Mouse (Mus musculus): ENCODE results near the gene Scfd2. TPM values are rescaled to one million over a fixed set of nuclear protein-coding genes. Genes with fewer than 3 reads are reported as not detected.

The Scfd2 gene
- polyA plus RNA-seq, 1 experiment from 2014 or later = 14.4 TPM

DNA sequence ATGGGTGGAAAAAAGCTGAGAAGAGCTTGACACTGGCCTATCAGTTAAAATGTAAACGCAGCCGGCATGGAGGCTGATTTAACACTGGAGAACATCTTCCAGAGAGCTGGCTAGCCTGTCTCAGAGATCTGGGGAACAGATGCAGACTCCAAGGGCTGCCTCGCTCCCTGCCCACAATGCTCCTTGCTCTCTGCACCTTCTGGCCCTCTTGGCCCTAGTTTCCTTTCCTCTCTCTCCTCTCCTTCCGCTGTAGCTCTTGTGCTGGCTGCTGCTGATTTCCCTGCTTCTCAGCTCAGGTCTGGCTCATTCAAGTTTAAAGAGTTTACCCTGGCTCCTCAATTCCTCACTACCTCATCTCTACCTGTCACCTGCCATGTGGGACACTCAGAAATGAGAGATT lies 321.9 kb downstream of the Scfd2 start:
- Histone ChIP-seq H3K27ac (replicated peaks in 1 of 2; ENCODE audit: control insufficient read depth in 1 of 2, insufficient read depth in 1 of 2, low read depth in 2 of 2, low read length in 2 of 2) (no peak overlapping the region; a peak in 1 of 4 replicates), H3K9ac (ENCODE audit: low read length) (no peak overlapping the region), H3K27me3 (ENCODE audit: control insufficient read depth, insufficient read depth, low read length) (no peaks in the 10 kb centered on the region), H3K4me3 (ENCODE audit: control insufficient read depth in 1 of 2, insufficient read depth in 1 of 2, low read depth in 1 of 2, low read length in 2 of 2) (no peak overlapping the region), H3K36me3 (ENCODE audit: control insufficient read depth, insufficient read depth, low read length) (no peaks in the 10 kb centered on the region), H3K4me1 (ENCODE audit: control insufficient read depth in 2 of 2, insufficient read depth in 2 of 2, low read length in 2 of 2) (peaks cover 42 to 49% of the 10 kb centered on the region in 2 experiments), H3K4me2 (ENCODE audit: low read length) (no peak overlapping the region), H3K9me3 (ENCODE audit: control insufficient read depth, low read length) (no peaks in the 10 kb centered on the region)
- WGBS = 74% methylated on average over 4 of the region's 4 CpGs
- ATAC-seq (ENCODE audit: insufficient number of reproducible peaks, insufficient read depth, low FRiP score, low read depth) = no peak

DNA sequence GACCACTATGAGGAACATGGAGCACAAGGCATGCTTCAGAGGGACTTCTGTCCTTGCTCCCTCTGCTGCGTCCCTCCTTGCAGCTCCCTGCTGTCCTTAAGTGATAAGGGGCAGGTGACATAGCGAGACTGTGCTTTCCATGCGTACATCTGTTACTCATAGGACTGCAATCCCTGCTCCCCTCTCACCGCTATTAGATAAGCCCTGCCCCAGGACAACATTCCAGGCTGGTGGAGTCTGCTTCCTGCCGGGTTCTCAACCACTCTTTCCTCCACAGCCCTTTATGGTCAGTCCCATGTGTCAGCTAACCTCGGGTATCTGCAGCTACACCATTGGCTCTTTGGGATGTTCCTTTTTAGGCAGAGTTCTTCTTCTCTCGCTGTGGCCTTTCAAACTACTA lies 323.1 kb downstream of the Scfd2 start:
- H3K4me1 ChIP-seq (ENCODE audit: control insufficient read depth in 2 of 2, insufficient read depth in 2 of 2, low read length in 2 of 2) = peaks cover 46 to 58% of the 10 kb centered on the region in 2 experiments
- no peak overlapping the region; the same call in 1 of the 2 replicates for H3K9ac ChIP-seq (ENCODE audit: low read length)
- peak overlapping the region; percentile 65 to 77 for H3K27ac ChIP-seq (replicated peaks in 1 of 2; ENCODE audit: control insufficient read depth in 1 of 2, insufficient read depth in 1 of 2, low read depth in 2 of 2, low read length in 2 of 2)

DNA sequence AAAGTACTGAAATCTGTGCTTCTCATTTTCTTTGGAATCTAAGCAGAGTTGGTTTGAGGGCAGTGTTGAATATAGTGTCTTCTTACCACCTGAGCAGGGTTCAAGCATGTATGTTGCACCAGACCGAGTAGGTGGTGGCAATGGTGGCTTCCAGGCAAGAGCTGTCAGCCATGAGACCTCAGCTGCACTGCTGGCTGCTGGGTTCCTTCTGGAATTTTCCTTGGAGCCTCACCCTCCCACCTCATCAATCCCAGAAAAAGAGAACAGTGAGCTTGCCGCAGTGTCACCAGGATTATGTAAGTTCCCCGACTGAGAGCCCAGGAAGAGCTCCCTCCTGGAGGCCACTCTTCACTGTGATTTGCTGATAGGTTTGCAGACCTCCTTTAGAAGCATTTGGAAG lies 324.4 kb downstream of the Scfd2 start:
- H3K27ac ChIP-seq (replicated peaks in 1 of 2; ENCODE audit: control insufficient read depth in 1 of 2, insufficient read depth in 1 of 2, low read depth in 2 of 2, low read length in 2 of 2) = no peak overlapping the region; a peak in 1 of 4 replicates
- H3K4me3 ChIP-seq (ENCODE audit: control insufficient read depth in 1 of 2, insufficient read depth in 1 of 2, low read depth in 1 of 2, low read length in 2 of 2) = no peak overlapping the region
- no peak overlapping the region for H3K9ac ChIP-seq (ENCODE audit: low read length)
- H3K27me3 ChIP-seq (ENCODE audit: control insufficient read depth, insufficient read depth, low read length) = no peaks in the 10 kb centered on the region
- H3K9me3 ChIP-seq (ENCODE audit: control insufficient read depth, low read length) = peaks cover 3% of the 10 kb centered on the region
- no peak for ATAC-seq (ENCODE audit: insufficient number of reproducible peaks, insufficient read depth, low FRiP score, low read depth)
- peaks cover 44 to 58% of the 10 kb centered on the region in 2 experiments for H3K4me1 ChIP-seq (ENCODE audit: control insufficient read depth in 2 of 2, insufficient read depth in 2 of 2, low read length in 2 of 2)
- H3K36me3 ChIP-seq (ENCODE audit: control insufficient read depth, insufficient read depth, low read length) = no peaks in the 10 kb centered on the region
- WGBS = 64% methylated on average over 3 of the region's 3 CpGs
- H3K4me2 ChIP-seq (ENCODE audit: low read length) = no peak overlapping the region

More for the DNA sequence above, 323.1 kb downstream of the Scfd2 start:
- Histone ChIP-seq H3K4me3 (ENCODE audit: control insufficient read depth in 1 of 2, insufficient read depth in 1 of 2, low read depth in 1 of 2, low read length in 2 of 2) (no peak overlapping the region), H3K27me3 (ENCODE audit: control insufficient read depth, insufficient read depth, low read length) (no peaks in the 10 kb centered on the region), H3K9me3 (ENCODE audit: control insufficient read depth, low read length) (no peaks in the 10 kb centered on the region), H3K4me2 (ENCODE audit: low read length) (no peak overlapping the region), H3K36me3 (ENCODE audit: control insufficient read depth, insufficient read depth, low read length) (no peaks in the 10 kb centered on the region)
- 7% methylated on average over 7 of the region's 7 CpGs for WGBS
- peak; percentile 25; the same call in 1 of the 2 replicates for ATAC-seq (ENCODE audit: insufficient number of reproducible peaks, insufficient read depth, low FRiP score, low read depth)

DNA sequence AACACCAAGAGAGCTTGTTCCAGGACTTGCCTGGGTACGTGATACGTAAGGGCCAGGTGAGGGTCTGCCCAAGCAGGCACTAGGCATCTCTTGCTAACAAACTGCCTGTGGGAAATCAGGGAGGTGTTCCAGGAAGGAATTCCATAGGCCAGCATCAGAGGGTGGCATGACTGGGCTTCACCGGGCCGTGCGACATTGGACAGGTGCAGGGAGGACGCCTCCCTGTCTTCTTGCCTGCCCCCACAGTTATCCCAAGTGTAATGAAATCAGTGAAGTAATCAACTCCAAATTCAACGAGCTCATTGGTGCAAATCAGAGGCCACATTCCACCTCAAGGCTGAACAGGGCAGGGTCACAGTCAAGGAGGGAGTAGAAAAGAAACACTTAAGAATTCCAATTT lies 324.9 kb downstream of the Scfd2 start:
- Histone ChIP-seq H3K4me3 (ENCODE audit: control insufficient read depth in 1 of 2, insufficient read depth in 1 of 2, low read depth in 1 of 2, low read length in 2 of 2) (no peak overlapping the region), H3K27ac (replicated peaks in 1 of 2; ENCODE audit: control insufficient read depth in 1 of 2, insufficient read depth in 1 of 2, low read depth in 2 of 2, low read length in 2 of 2) (peak overlapping the region; percentile 95 to 97), H3K9me3 (ENCODE audit: control insufficient read depth, low read length) (peaks cover 3% of the 10 kb centered on the region), H3K4me2 (ENCODE audit: low read length) (peak overlapping the region; percentile 44; the same call in 1 of the 2 replicates), H3K9ac (ENCODE audit: low read length) (peak overlapping the region; percentile 50; the same call in 1 of the 2 replicates), H3K36me3 (ENCODE audit: control insufficient read depth, insufficient read depth, low read length) (no peaks in the 10 kb centered on the region), H3K27me3 (ENCODE audit: control insufficient read depth, insufficient read depth, low read length) (no peaks in the 10 kb centered on the region), H3K4me1 (ENCODE audit: control insufficient read depth in 2 of 2, insufficient read depth in 2 of 2, low read length in 2 of 2) (peaks cover 43 to 58% of the 10 kb centered on the region in 2 experiments)
- ATAC-seq (ENCODE audit: insufficient number of reproducible peaks, insufficient read depth, low FRiP score, low read depth) = no peak
- WGBS = 74% methylated on average over 7 of the region's 7 CpGs

DNA sequence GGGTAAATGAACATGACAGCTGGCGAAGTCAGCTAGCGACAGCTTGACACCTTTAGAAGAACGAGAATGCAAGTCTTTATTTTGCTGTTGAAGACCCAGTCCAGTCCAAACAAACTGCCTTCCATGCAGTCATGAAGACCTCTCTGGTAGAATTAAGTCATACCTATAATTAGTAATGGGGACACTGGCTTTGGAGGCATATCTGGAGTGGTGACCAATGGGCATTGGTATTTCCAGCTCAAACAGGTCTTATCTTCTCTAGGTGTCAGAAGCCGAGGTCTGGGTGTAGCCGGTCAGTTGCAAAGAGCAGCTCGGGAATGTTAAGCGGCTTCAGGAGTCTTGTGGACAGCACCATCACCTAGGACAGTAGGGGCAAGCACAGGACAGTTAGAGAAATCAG lies 325.5 kb downstream of the Scfd2 start:
- H3K27ac ChIP-seq (replicated peaks in 1 of 2; ENCODE audit: control insufficient read depth in 1 of 2, insufficient read depth in 1 of 2, low read depth in 2 of 2, low read length in 2 of 2) = peak overlapping the region; percentile 95 to 97

DNA sequence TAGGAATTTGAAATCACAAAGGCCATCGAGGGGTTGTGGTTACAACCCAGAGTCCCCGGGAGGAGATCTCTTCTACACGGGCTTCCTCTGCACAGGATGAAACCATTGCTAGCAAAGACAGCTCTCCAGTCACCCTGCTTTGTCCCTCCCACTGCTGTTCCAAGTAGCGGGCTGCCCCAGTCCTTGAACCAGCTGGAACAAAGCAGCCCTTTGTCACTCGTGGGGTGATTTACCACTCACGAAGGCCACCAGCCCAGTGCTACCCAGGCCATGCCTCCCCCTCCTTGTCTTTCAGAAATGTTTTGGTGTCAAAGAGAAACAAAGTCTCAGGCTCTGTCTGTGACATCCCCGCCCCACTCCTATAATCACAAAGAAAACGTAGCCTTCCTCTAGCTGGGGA lies 326.1 kb downstream of the Scfd2 start:
- no peaks in the 10 kb centered on the region for H3K27me3 ChIP-seq (ENCODE audit: control insufficient read depth, insufficient read depth, low read length)
- peak overlapping the region; percentile 56 for H3K9ac ChIP-seq (ENCODE audit: low read length)
- peaks cover 41 to 68% of the 10 kb centered on the region in 2 experiments for H3K4me1 ChIP-seq (ENCODE audit: control insufficient read depth in 2 of 2, insufficient read depth in 2 of 2, low read length in 2 of 2)
- WGBS = 21% methylated on average over 8 of the region's 8 CpGs
- H3K9me3 ChIP-seq (ENCODE audit: control insufficient read depth, low read length) = peaks cover 3% of the 10 kb centered on the region
- peaks cover under 1% of the 10 kb centered on the region; the same call in 1 of the 2 replicates for H3K36me3 ChIP-seq (ENCODE audit: control insufficient read depth, insufficient read depth, low read length)
- no peak for ATAC-seq (ENCODE audit: insufficient number of reproducible peaks, insufficient read depth, low FRiP score, low read depth)
- H3K4me2 ChIP-seq (ENCODE audit: low read length) = peak overlapping the region; percentile 44
- no peak overlapping the region for H3K4me3 ChIP-seq (ENCODE audit: control insufficient read depth in 1 of 2, insufficient read depth in 1 of 2, low read depth in 1 of 2, low read length in 2 of 2)
- peak overlapping the region; percentile 95 to 97 for H3K27ac ChIP-seq (replicated peaks in 1 of 2; ENCODE audit: control insufficient read depth in 1 of 2, insufficient read depth in 1 of 2, low read depth in 2 of 2, low read length in 2 of 2)

More for the DNA sequence above, 325.5 kb downstream of the Scfd2 start:
- no peaks in the 10 kb centered on the region for H3K36me3 ChIP-seq (ENCODE audit: control insufficient read depth, insufficient read depth, low read length)
- 15% methylated on average over 7 of the region's 7 CpGs for WGBS
- peaks cover 39 to 63% of the 10 kb centered on the region in 2 experiments for H3K4me1 ChIP-seq (ENCODE audit: control insufficient read depth in 2 of 2, insufficient read depth in 2 of 2, low read length in 2 of 2)
- H3K27me3 ChIP-seq (ENCODE audit: control insufficient read depth, insufficient read depth, low read length) = no peaks in the 10 kb centered on the region
- peak overlapping the region; percentile 56 for H3K9ac ChIP-seq (ENCODE audit: low read length)
- no peak overlapping the region for H3K4me3 ChIP-seq (ENCODE audit: control insufficient read depth in 1 of 2, insufficient read depth in 1 of 2, low read depth in 1 of 2, low read length in 2 of 2)
- H3K9me3 ChIP-seq (ENCODE audit: control insufficient read depth, low read length) = peaks cover 3% of the 10 kb centered on the region
- peak overlapping the region; percentile 44 for H3K4me2 ChIP-seq (ENCODE audit: low read length)
- peak; percentile 77 for ATAC-seq (ENCODE audit: insufficient number of reproducible peaks, insufficient read depth, low FRiP score, low read depth)

DNA sequence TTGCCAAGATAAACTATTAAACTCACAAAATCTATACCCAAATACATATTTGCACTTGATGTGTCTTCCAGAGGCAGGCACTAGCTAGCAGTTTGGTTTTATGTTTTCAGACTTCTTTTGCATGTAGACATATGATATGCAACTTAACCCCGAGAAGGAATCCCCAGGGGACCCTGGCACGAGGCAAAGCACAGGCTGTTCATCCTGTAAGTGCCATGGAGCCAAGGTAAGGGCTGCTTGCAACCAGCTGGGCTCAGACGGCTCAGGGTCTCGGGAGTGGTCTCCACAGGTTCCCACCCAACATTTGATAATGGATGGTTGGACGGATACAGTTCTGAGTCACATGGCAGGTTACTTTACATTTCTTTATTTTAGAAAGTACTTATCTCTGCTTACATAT lies 327.1 kb downstream of the Scfd2 start:
- peaks cover 3% of the 10 kb centered on the region for H3K9me3 ChIP-seq (ENCODE audit: control insufficient read depth, low read length)
- H3K36me3 ChIP-seq (ENCODE audit: control insufficient read depth, insufficient read depth, low read length) = peaks cover 11% of the 10 kb centered on the region
- no peak for ATAC-seq (ENCODE audit: insufficient number of reproducible peaks, insufficient read depth, low FRiP score, low read depth)
- H3K27me3 ChIP-seq (ENCODE audit: control insufficient read depth, insufficient read depth, low read length) = no peaks in the 10 kb centered on the region
- no peak overlapping the region for H3K9ac ChIP-seq (ENCODE audit: low read length)
- no peak overlapping the region for H3K4me3 ChIP-seq (ENCODE audit: control insufficient read depth in 1 of 2, insufficient read depth in 1 of 2, low read depth in 1 of 2, low read length in 2 of 2)
- no peak overlapping the region for H3K4me2 ChIP-seq (ENCODE audit: low read length)
- H3K27ac ChIP-seq (replicated peaks in 1 of 2; ENCODE audit: control insufficient read depth in 1 of 2, insufficient read depth in 1 of 2, low read depth in 2 of 2, low read length in 2 of 2) = 0 out of 4 replicates have a peak overlapping the region, but pooled peaks of 1 of the 2 experiments have one; percentile 97
- WGBS = 72% methylated on average over 5 of the region's 5 CpGs
- peaks cover 48 to 71% of the 10 kb centered on the region in 2 experiments for H3K4me1 ChIP-seq (ENCODE audit: control insufficient read depth in 2 of 2, insufficient read depth in 2 of 2, low read length in 2 of 2)

DNA sequence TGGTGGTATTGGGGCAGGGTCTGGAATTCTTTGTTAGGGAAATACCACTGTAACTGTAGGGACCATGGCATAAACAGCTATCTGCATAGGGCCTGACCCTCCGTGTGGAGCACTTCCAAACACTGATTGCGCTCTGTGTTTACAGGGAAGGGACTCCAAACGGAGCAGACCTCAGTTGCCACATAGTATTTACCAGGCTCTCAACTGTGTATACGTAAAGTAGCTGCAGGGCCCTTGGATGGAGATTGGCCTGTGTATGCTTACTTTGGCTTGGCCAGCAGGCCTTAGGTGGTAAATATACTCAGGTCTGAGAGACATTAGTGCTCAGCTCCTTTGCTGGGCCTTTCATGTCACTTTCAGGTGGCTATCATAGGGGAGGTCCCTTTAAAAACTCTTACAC lies 329.0 kb downstream of the Scfd2 start:
- 79% methylated on average over 4 of the region's 4 CpGs for WGBS
- no peaks in the 10 kb centered on the region for H3K27me3 ChIP-seq (ENCODE audit: control insufficient read depth, insufficient read depth, low read length)
- H3K4me3 ChIP-seq (ENCODE audit: control insufficient read depth in 1 of 2, insufficient read depth in 1 of 2, low read depth in 1 of 2, low read length in 2 of 2) = no peak overlapping the region
- H3K9ac ChIP-seq (ENCODE audit: low read length) = no peak overlapping the region
- no peak overlapping the region for H3K4me2 ChIP-seq (ENCODE audit: low read length)
- peaks cover 3% of the 10 kb centered on the region for H3K9me3 ChIP-seq (ENCODE audit: control insufficient read depth, low read length)
- no peak for ATAC-seq (ENCODE audit: insufficient number of reproducible peaks, insufficient read depth, low FRiP score, low read depth)
- peak overlapping the region in 1 of 2 experiments; percentile 63; a peak in 2 of 4 replicates for H3K27ac ChIP-seq (replicated peaks in 1 of 2; ENCODE audit: control insufficient read depth in 1 of 2, insufficient read depth in 1 of 2, low read depth in 2 of 2, low read length in 2 of 2)
- H3K36me3 ChIP-seq (ENCODE audit: control insufficient read depth, insufficient read depth, low read length) = peaks cover 30% of the 10 kb centered on the region
- peaks cover 47 to 74% of the 10 kb centered on the region in 2 experiments for H3K4me1 ChIP-seq (ENCODE audit: control insufficient read depth in 2 of 2, insufficient read depth in 2 of 2, low read length in 2 of 2)

Data from heart, embryonic 14.5 days (tissue).